Mouse (Mus musculus) heart, embryonic 15.5 days (tissue): ENCODE data around the gene Platr17. TPM values are rescaled to one million over a fixed set of nuclear protein-coding genes. Genes with fewer than 3 reads are reported as not detected.

Experiments
- ATAC-seq: fragments of 200-750 bp; cut with Nextera tagmentation; replicated peaks from 2 replicates; pipeline ENCODE4 v1.8.0; 2017; ENCODE audit warnings: low read depth, moderate TSS enrichment; ENCODE audit not compliant: insufficient number of reproducible peaks, insufficient read depth, low FRiP score
- H3K27ac ChIP-seq: fragments of 300-500 bp; sonication (generic); 2 replicates; pipeline ENCODE4 v1.5.1; 2015; ENCODE audit warnings: mild to moderate bottlenecking, inconsistent platforms
- H3K27me3 ChIP-seq: fragments of 300-500 bp; sonication (generic); 2 replicates; pipeline ENCODE4 v1.6.1; 2015; ENCODE audit warnings: inconsistent platforms
- H3K36me3 ChIP-seq: fragments of 300-500 bp; sonication (generic); 2 replicates; pipeline ENCODE4 v1.6.1; 2015; ENCODE audit warnings: mild to moderate bottlenecking, inconsistent platforms
- H3K4me1 ChIP-seq: fragments of 300-500 bp; sonication (generic); replicated peaks from 2 replicates; pipeline ENCODE4 v1.6.1; 2015; ENCODE audit warnings: inconsistent platforms
- H3K4me2 ChIP-seq: fragments of 300-500 bp; sonication (generic); 2 replicates; pipeline ENCODE4 v1.6.1; 2015; ENCODE audit warnings: inconsistent platforms, mild to moderate bottlenecking, moderate library complexity
- H3K4me3 ChIP-seq: fragments of 300-500 bp; sonication (generic); 2 replicates; pipeline ENCODE4 v1.5.1; 2015; ENCODE audit warnings: mild to moderate bottlenecking, inconsistent platforms
- H3K9ac ChIP-seq: fragments of 300-500 bp; sonication (generic); 2 replicates; pipeline ENCODE4 v1.6.1; 2015; ENCODE audit warnings: mild to moderate bottlenecking, inconsistent platforms
- H3K9me3 ChIP-seq: fragments of 300-500 bp; sonication (generic); replicated peaks from 2 replicates; pipeline ENCODE4 v1.6.1; 2016; ENCODE audit warnings: inconsistent platforms
- WGBS: fragments of 180-500 bp; shearing (Covaris S2); methylation state at CpG from one replicate; pipeline ENCODE4 v1.1.7; 2015; ENCODE audit warnings: mixed read lengths; 5-methylcytosine and 5-hydroxymethylcytosine counted together
- polyA plus RNA-seq: library from polyadenylated mRNA; unstranded; fragments of >200 nt; fragmentation: Nextera tagmentation; extraction: Ambion mirVana; gene quantifications from 2 replicates; pipeline ENCODE4 v1.2.1, GENCODE M21; 2015

Platr17 gene
- polyA plus RNA-seq, 1 experiment from 2014 or later: not detected

GRCm38 (mm10) chr17:33932970-33933369, 28.0 kb downstream of the Platr17 start:
- 91% methylated on average over 15 of the region's 15 CpGs for WGBS
- Histone ChIP-seq H3K9me3 (no peaks in the 10 kb centered on the region), H3K4me2 (no peak overlapping the region), H3K4me3 (no peak overlapping the region), H3K4me1 (peaks cover 22% of the 10 kb centered on the region), H3K27ac (no peak overlapping the region), H3K27me3 (no peaks in the 10 kb centered on the region), H3K9ac (no peak overlapping the region), H3K36me3 (peaks cover 40% of the 10 kb centered on the region; the same call in 1 of the 2 replicates)
- no peak for ATAC-seq

- peaks cover 40% of the 10 kb centered on the region; the same call in 1 of the 2 replicates for H3K36me3 ChIP-seq
- H3K4me3 ChIP-seq: no peak overlapping the region
- no peak overlapping the region for H3K4me2 ChIP-seq
- no peaks in the 10 kb centered on the region for H3K27me3 ChIP-seq
- H3K9ac ChIP-seq: no peak overlapping the region
- 88% methylated on average over 21 of the region's 21 CpGs for WGBS
- no peaks in the 10 kb centered on the region for H3K9me3 ChIP-seq
- ATAC-seq: no peak
- H3K27ac ChIP-seq: no peak overlapping the region
- H3K4me1 ChIP-seq: peaks cover 20% of the 10 kb centered on the region
These were observed 30.6 kb downstream of the Platr17 start for GRCm38 (mm10) chr17:33935422-33936055.

- H3K9me3 ChIP-seq: no peaks in the 10 kb centered on the region
- H3K36me3 ChIP-seq: peaks cover 39% of the 10 kb centered on the region; the same call in 1 of the 2 replicates
- peaks cover 18% of the 10 kb centered on the region for H3K4me1 ChIP-seq
- H3K4me3 ChIP-seq: no peak overlapping the region
- no peaks in the 10 kb centered on the region for H3K27me3 ChIP-seq
- no peak overlapping the region for H3K27ac ChIP-seq
- WGBS: 81% methylated on average over 15 of the region's 15 CpGs
- H3K4me2 ChIP-seq: no peak overlapping the region
- no peak for ATAC-seq
- no peak overlapping the region for H3K9ac ChIP-seq
These were observed 32.1 kb downstream of the Platr17 start for GRCm38 (mm10) chr17:33936993-33937392.

- H3K27me3 ChIP-seq: no peaks in the 10 kb centered on the region
- peaks cover 18% of the 10 kb centered on the region for H3K4me1 ChIP-seq
- H3K4me3 ChIP-seq: peak overlapping the region; percentile 91
- no peaks in the 10 kb centered on the region for H3K9me3 ChIP-seq
- H3K9ac ChIP-seq: no peak overlapping the region
- 75% methylated on average over 11 of the region's 11 CpGs for WGBS
- H3K36me3 ChIP-seq: peaks cover 23% of the 10 kb centered on the region; the same call in 1 of the 2 replicates
- no peak overlapping the region for H3K27ac ChIP-seq
- no peak for ATAC-seq
- peak overlapping the region; percentile 82; the same call in 1 of the 2 replicates for H3K4me2 ChIP-seq
These were observed 33.8 kb downstream of the Platr17 start for GRCm38 (mm10) chr17:33938783-33939182.

GRCm38 (mm10) chr17:33940206-33940805, 35.4 kb downstream of the Platr17 start, which contains the start of the genes Pfdn6 and Wdr46:
Gene Pfdn6, minus strand, starts transcription at chr17:33940343.
Gene Wdr46, plus strand, starts transcription at chr17:33940660.
- peak within 1 kb of the TSS; percentile 91 for H3K4me3 ChIP-seq
- ATAC-seq: peak; percentile 85
- peak within 1 kb of the TSS; percentile 62; the same call in 1 of the 2 replicates for H3K27ac ChIP-seq
- H3K36me3 ChIP-seq: peaks cover 26% of the 10 kb centered on the region; the same call in 1 of the 2 replicates
- H3K9me3 ChIP-seq: no peaks in the 10 kb centered on the region
- H3K9ac ChIP-seq: peak within 1 kb of the TSS; percentile 80
- peaks cover 18% of the 10 kb centered on the region for H3K4me1 ChIP-seq
- H3K27me3 ChIP-seq: no peaks in the 10 kb centered on the region
- WGBS: under 1% methylated on average over 36 of the region's 36 CpGs
- H3K4me2 ChIP-seq: peak within 1 kb of the TSS; percentile 82

GRCm38 (mm10) chr17:33940981-33941380, 36.0 kb downstream of the Platr17 start:
- Histone ChIP-seq H3K9me3 (no peaks in the 10 kb centered on the region), H3K4me2 (peak overlapping the region; percentile 82), H3K27me3 (no peaks in the 10 kb centered on the region), H3K36me3 (peaks cover 27% of the 10 kb centered on the region; the same call in 1 of the 2 replicates), H3K9ac (peak overlapping the region; percentile 80), H3K4me1 (peaks cover 18% of the 10 kb centered on the region), H3K4me3 (peak overlapping the region; percentile 91), H3K27ac (no peak overlapping the region)
- 0 out of 2 replicates have a peak, but pooled peaks have one; percentile 4 for ATAC-seq
- 2% methylated on average over 26 of the region's 26 CpGs for WGBS

GRCm38 (mm10) chr17:33941381-33941780, 36.4 kb downstream of the Platr17 start:
- H3K9me3 ChIP-seq: no peaks in the 10 kb centered on the region
- H3K9ac ChIP-seq: peak overlapping the region; percentile 80
- WGBS: 51% methylated on average over 19 of the region's 19 CpGs
- no peaks in the 10 kb centered on the region for H3K27me3 ChIP-seq
- H3K4me3 ChIP-seq: peak overlapping the region; percentile 91
- no peak overlapping the region for H3K27ac ChIP-seq
- peak overlapping the region; percentile 82 for H3K4me2 ChIP-seq
- H3K4me1 ChIP-seq: peaks cover 18% of the 10 kb centered on the region
- H3K36me3 ChIP-seq: peaks cover 30% of the 10 kb centered on the region; the same call in 1 of the 2 replicates
- no peak for ATAC-seq

GRCm38 (mm10) chr17:33943454-33943853, 38.5 kb downstream of the Platr17 start:
- Histone ChIP-seq H3K4me3 (no peak overlapping the region), H3K27me3 (no peaks in the 10 kb centered on the region), H3K27ac (no peak overlapping the region), H3K4me2 (no peak overlapping the region), H3K4me1 (peaks cover 18% of the 10 kb centered on the region), H3K9me3 (no peaks in the 10 kb centered on the region), H3K9ac (no peak overlapping the region), H3K36me3 (peaks cover 20% of the 10 kb centered on the region; the same call in 1 of the 2 replicates)
- ATAC-seq: no peak
- 92% methylated on average over 15 of the region's 15 CpGs for WGBS

- Histone ChIP-seq H3K27ac (no peak overlapping the region), H3K9me3 (no peaks in the 10 kb centered on the region), H3K9ac (no peak overlapping the region), H3K27me3 (no peaks in the 10 kb centered on the region), H3K4me3 (no peak overlapping the region), H3K36me3 (peaks cover 30% of the 10 kb centered on the region), H3K4me2 (no peak overlapping the region), H3K4me1 (peaks cover 31% of the 10 kb centered on the region)
- 78% methylated on average over 10 of the region's 10 CpGs for WGBS
- ATAC-seq: no peak
These were observed 42.6 kb downstream of the Platr17 start for GRCm38 (mm10) chr17:33947430-33948089.

- WGBS: 87% methylated on average over 22 of the region's 22 CpGs
- H3K36me3 ChIP-seq: peaks cover 38% of the 10 kb centered on the region
- no peak for ATAC-seq
These were observed 43.4 kb downstream of the Platr17 start for GRCm38 (mm10) chr17:33948090-33948904.

More at GRCm38 (mm10) chr17:33948090-33948904, 43.4 kb downstream of the Platr17 start:
- Histone ChIP-seq H3K4me1 (peaks cover 38% of the 10 kb centered on the region), H3K9me3 (no peaks in the 10 kb centered on the region), H3K27ac (no peak overlapping the region), H3K9ac (no peak overlapping the region), H3K4me2 (no peak overlapping the region), H3K27me3 (no peaks in the 10 kb centered on the region), H3K4me3 (no peak overlapping the region)
